Mouse (Mus musculus) heart, embryonic 10.5 days (tissue): ENCODE measurements around the gene Sertad3. TPM values are rescaled to one million over a fixed set of nuclear protein-coding genes. Genes with fewer than 3 reads are reported as not detected.

Experiments
- DNase-seq: peaks from one replicate; pipeline ENCODE4 v3.0.0-alpha.2; 2017; ENCODE audit warnings: low spot score
- H3K27ac ChIP-seq: fragments of 300-500 bp; sonication (generic); 2 replicates; pipeline ENCODE4 v1.5.1; 2016; ENCODE audit warnings: mild to moderate bottlenecking
- H3K27me3 ChIP-seq: fragments of 300-500 bp; sonication (generic); 2 replicates; pipeline ENCODE4 v1.6.1; 2016; ENCODE audit warnings: mild to moderate bottlenecking; ENCODE audit not compliant: poor library complexity, insufficient read depth, severe bottlenecking
- H3K36me3 ChIP-seq: fragments of 300-500 bp; sonication (generic); 2 replicates; pipeline ENCODE4 v1.6.1; 2016; ENCODE audit warnings: mild to moderate bottlenecking, moderate library complexity
- H3K4me1 ChIP-seq: fragments of 300-500 bp; sonication (generic); 2 replicates; pipeline ENCODE4 v1.6.1; 2016; ENCODE audit warnings: mild to moderate bottlenecking
- H3K4me3 ChIP-seq: fragments of 300-500 bp; sonication (generic); 2 replicates; pipeline ENCODE4 v1.5.1; 2016; ENCODE audit warnings: mild to moderate bottlenecking, moderate library complexity
- H3K9me3 ChIP-seq: fragments of 300-500 bp; sonication (generic); 2 replicates; pipeline ENCODE4 v1.6.1; 2016; ENCODE audit warnings: mild to moderate bottlenecking, moderate library complexity
- WGBS: fragments of 180-500 bp; shearing (Covaris S2); methylation state at CpG from one replicate; pipeline ENCODE4 v1.1.7; 2016; 5-methylcytosine and 5-hydroxymethylcytosine counted together
- polyA plus RNA-seq: library from polyadenylated mRNA; unstranded; fragments of >200 nt; fragmentation: Nextera tagmentation; extraction: Ambion mirVana; gene quantifications from 2 replicates; pipeline ENCODE4 v1.2.1, GENCODE M21; 2016

The Sertad3 gene
- polyA plus RNA-seq, 1 experiment from 2014 or later, result 23.8 TPM

- H3K27me3 ChIP-seq, result no peaks in the 10 kb centered on the region
- peak overlapping the region; percentile 90 for H3K27ac ChIP-seq
- H3K9me3 ChIP-seq, result no peaks in the 10 kb centered on the region
- DNase-seq, result no peak
- H3K4me1 ChIP-seq, result peaks cover 7% of the 10 kb centered on the region; the same call in 1 of the 2 replicates
- WGBS, result under 1% methylated on average over 34 of the region's 34 CpGs
- H3K36me3 ChIP-seq, result peaks cover 17% of the 10 kb centered on the region
- peak overlapping the region; percentile 74 for H3K4me3 ChIP-seq
These were observed 394 bp downstream of the Sertad3 start for GRCm38 (mm10) chr7:27473835-27474489.

- Histone ChIP-seq H3K27ac (peak overlapping the region; percentile 90), H3K36me3 (peaks cover 17% of the 10 kb centered on the region), H3K9me3 (no peaks in the 10 kb centered on the region), H3K27me3 (no peaks in the 10 kb centered on the region), H3K4me3 (peak overlapping the region; percentile 74), H3K4me1 (peaks cover 7% of the 10 kb centered on the region; the same call in 1 of the 2 replicates)
- WGBS, result under 1% methylated on average over 23 of the region's 23 CpGs
- peak; percentile 100 for DNase-seq
These were observed 954 bp downstream of the Sertad3 start for GRCm38 (mm10) chr7:27474490-27474954.

GRCm38 (mm10) chr7:27475596-27475995 lies 2.0 kb downstream of the Sertad3 start:
- peaks cover 17% of the 10 kb centered on the region for H3K36me3 ChIP-seq
- no peak overlapping the region; the same call in 1 of the 2 replicates for H3K27ac ChIP-seq
- DNase-seq, result no peak
- no peaks in the 10 kb centered on the region for H3K27me3 ChIP-seq
- H3K9me3 ChIP-seq, result no peaks in the 10 kb centered on the region
- WGBS, result 81% methylated on average over 2 of the region's 2 CpGs
- no peak overlapping the region for H3K4me3 ChIP-seq
- H3K4me1 ChIP-seq, result peaks cover 9% of the 10 kb centered on the region

- Histone ChIP-seq H3K36me3 (peaks cover 17% of the 10 kb centered on the region), H3K9me3 (no peaks in the 10 kb centered on the region), H3K27me3 (no peaks in the 10 kb centered on the region), H3K4me3 (no peak overlapping the region), H3K4me1 (peaks cover 15% of the 10 kb centered on the region), H3K27ac (peak overlapping the region; percentile 17; the same call in 1 of the 2 replicates)
- no peak for DNase-seq
- 91% methylated on average over 14 of the region's 14 CpGs for WGBS
These were observed 2.6 kb downstream of the Sertad3 start for GRCm38 (mm10) chr7:27476098-27476635.

GRCm38 (mm10) chr7:27478561-27478960 lies 5.0 kb downstream of the Sertad3 start:
- no peak overlapping the region for H3K27ac ChIP-seq
- 76% methylated on average over 7 of the region's 7 CpGs for WGBS
- no peak for DNase-seq

GRCm38 (mm10) chr7:27479750-27480149 lies 6.2 kb downstream of the Sertad3 start:
- no peak overlapping the region for H3K27ac ChIP-seq
- H3K4me1 ChIP-seq, result peaks cover 25% of the 10 kb centered on the region
- H3K36me3 ChIP-seq, result peaks cover 17% of the 10 kb centered on the region
- H3K27me3 ChIP-seq, result no peaks in the 10 kb centered on the region
- no peak overlapping the region for H3K4me3 ChIP-seq
- 96% methylated on average over 1 of the region's 1 CpGs for WGBS
- no peaks in the 10 kb centered on the region for H3K9me3 ChIP-seq
- no peak for DNase-seq

More at GRCm38 (mm10) chr7:27478561-27478960, 5.0 kb downstream of the Sertad3 start:
- no peaks in the 10 kb centered on the region for H3K9me3 ChIP-seq
- peaks cover 25% of the 10 kb centered on the region for H3K4me1 ChIP-seq
- no peak overlapping the region for H3K4me3 ChIP-seq
- peaks cover 17% of the 10 kb centered on the region for H3K36me3 ChIP-seq
- no peaks in the 10 kb centered on the region for H3K27me3 ChIP-seq

- 65% methylated on average over 3 of the region's 3 CpGs for WGBS
- H3K9me3 ChIP-seq, result no peaks in the 10 kb centered on the region
- H3K4me3 ChIP-seq, result peak overlapping the region; percentile 56
These were observed 6.9 kb downstream of the Sertad3 start for GRCm38 (mm10) chr7:27480506-27480905.

GRCm38 (mm10) chr7:27480927-27481626 lies 7.5 kb downstream of the Sertad3 start:
- peak overlapping the region; percentile 89 for H3K27ac ChIP-seq
- DNase-seq, result no peak
- no peaks in the 10 kb centered on the region for H3K27me3 ChIP-seq
- H3K36me3 ChIP-seq, result peaks cover 15% of the 10 kb centered on the region
- WGBS, result 12% methylated on average over 11 of the region's 11 CpGs
- H3K4me3 ChIP-seq, result peak overlapping the region; percentile 56
- peaks cover 25% of the 10 kb centered on the region for H3K4me1 ChIP-seq
- H3K9me3 ChIP-seq, result no peaks in the 10 kb centered on the region

More at GRCm38 (mm10) chr7:27480506-27480905, 6.9 kb downstream of the Sertad3 start:
- H3K27me3 ChIP-seq, result no peaks in the 10 kb centered on the region
- peaks cover 17% of the 10 kb centered on the region for H3K36me3 ChIP-seq
- peaks cover 24% of the 10 kb centered on the region for H3K4me1 ChIP-seq
- H3K27ac ChIP-seq, result peak overlapping the region; percentile 89
- DNase-seq, result no peak

GRCm38 (mm10) chr7:27481627-27481969 lies 8.0 kb downstream of the Sertad3 start:
- Histone ChIP-seq H3K4me3 (peak overlapping the region; percentile 56), H3K36me3 (peaks cover 10% of the 10 kb centered on the region), H3K4me1 (peaks cover 25% of the 10 kb centered on the region), H3K9me3 (no peaks in the 10 kb centered on the region), H3K27ac (peak overlapping the region; percentile 89), H3K27me3 (no peaks in the 10 kb centered on the region)
- DNase-seq, result peak; percentile 97
- WGBS, result 0% methylated on average over 12 of the region's 12 CpGs

GRCm38 (mm10) chr7:27483860-27484259 lies 10.3 kb downstream of the Sertad3 start:
- Histone ChIP-seq H3K9me3 (no peaks in the 10 kb centered on the region), H3K4me1 (peaks cover 36% of the 10 kb centered on the region), H3K4me3 (no peak overlapping the region), H3K36me3 (0 out of 2 replicates have a peak, but pooled peaks cover 2% of the 10 kb centered on the region), H3K27ac (no peak overlapping the region), H3K27me3 (no peaks in the 10 kb centered on the region)
- 91% methylated on average over 4 of the region's 4 CpGs for WGBS
- no peak for DNase-seq

- H3K9me3 ChIP-seq, result no peaks in the 10 kb centered on the region
- H3K27me3 ChIP-seq, result no peaks in the 10 kb centered on the region
- no peak for DNase-seq
- H3K27ac ChIP-seq, result peak overlapping the region; percentile 97
- peak overlapping the region; percentile 81 for H3K4me3 ChIP-seq
- H3K4me1 ChIP-seq, result peaks cover 51% of the 10 kb centered on the region
- WGBS, result 3% methylated on average over 13 of the region's 13 CpGs
- H3K36me3 ChIP-seq, result peaks cover 14% of the 10 kb centered on the region
These were observed 12.7 kb downstream of the Sertad3 start for GRCm38 (mm10) chr7:27486102-27486769.

- under 1% methylated on average over 80 of the region's 80 CpGs for WGBS
- DNase-seq, result peak; percentile 100
- Histone ChIP-seq H3K27ac (peak within 1 kb of the TSS; percentile 97), H3K27me3 (no peaks in the 10 kb centered on the region), H3K4me1 (peaks cover 51% of the 10 kb centered on the region), H3K36me3 (peaks cover 14% of the 10 kb centered on the region), H3K4me3 (peak within 1 kb of the TSS; percentile 81), H3K9me3 (no peaks in the 10 kb centered on the region)
These were observed 13.5 kb downstream of the Sertad3 start, which contains the start of gene Sertad1 for GRCm38 (mm10) chr7:27486770-27487697. TSS of gene Sertad1 (plus strand) at chr7:27486910.
